Mouse (Mus musculus) cerebellum, adult 8-10 months (tissue): ENCODE measurements at regions not wholly inside any gene's neighbourhood (a gene's known extent, or its start where the extent isn't known, plus 50 kb on each side); places are given as distances from the start of the nearest gene placed in this dataset.

Source experiments
- DNase-seq: peaks from one replicate; pipeline ENCODE4 v3.0.0; 2022

GRCm38 (mm10) chr14:64511300-64511699 is 407.2 kb downstream of the Prss52 start:
- DNase-seq = no peak

- DNase-seq = peak; percentile 50
Observed at GRCm38 (mm10) chr14:64512726-64513125, 408.6 kb downstream of the Prss52 start.

- no peak for DNase-seq
Observed at GRCm38 (mm10) chr14:64517584-64518195, 413.6 kb downstream of the Prss52 start.

DNA sequence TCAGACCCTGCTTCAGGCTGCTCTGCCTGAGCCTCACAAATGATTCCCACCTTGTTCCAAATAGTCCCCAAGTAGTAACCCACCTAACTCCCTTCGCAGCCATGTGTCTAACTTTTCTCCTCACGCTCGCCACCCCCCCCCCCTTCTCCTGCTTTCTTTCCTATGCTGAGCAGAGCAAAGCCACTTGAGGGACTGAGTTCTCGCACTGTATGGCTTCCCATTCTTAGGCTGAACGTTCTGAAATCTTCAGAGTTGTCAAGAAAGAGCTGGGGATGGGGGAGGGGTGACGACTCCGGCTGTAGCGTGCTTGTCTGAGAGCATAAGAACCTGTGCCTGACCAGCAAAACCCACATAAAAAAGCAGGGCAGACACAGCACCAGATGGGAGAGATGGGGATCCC is 420.6 kb downstream of the Prss52 start:
- no peak for DNase-seq

DNA sequence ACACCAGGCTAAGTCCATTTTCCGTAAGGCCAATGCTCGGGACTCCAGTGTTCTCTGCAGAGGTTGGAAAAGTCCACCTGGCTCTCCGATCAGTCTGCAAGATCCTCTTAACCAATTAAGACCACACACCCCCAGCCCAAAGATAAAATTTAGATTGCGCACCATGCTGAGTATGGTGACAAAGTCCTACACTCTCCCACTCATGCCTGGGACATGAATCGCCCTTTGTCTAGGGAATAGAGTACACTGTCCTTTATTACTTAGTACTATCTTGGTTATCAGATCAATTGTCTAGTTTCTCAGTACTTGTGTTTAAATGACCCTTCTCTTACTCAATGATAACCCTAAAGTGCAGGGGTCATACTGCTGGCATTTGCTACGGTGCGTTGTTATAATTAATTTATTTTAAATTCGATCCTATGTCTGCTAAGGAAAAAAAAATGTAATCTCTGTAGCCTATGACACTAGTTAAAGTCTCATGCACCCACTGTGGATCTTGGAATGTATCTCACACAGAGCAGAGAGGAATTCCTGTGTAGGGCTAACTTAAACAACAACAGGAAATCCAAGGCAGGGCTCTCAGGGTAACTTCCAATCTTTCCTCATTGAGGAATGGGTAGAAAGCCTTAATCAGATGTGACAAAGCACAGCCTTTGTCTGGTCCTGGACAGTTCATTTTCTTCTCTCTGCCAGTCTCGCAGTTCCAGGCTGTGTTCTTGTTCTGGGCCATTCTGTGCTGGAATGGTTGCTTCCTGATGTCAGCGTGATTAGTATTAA is 421.4 kb downstream of the Prss52 start:
- DNase-seq = no peak

GRCm38 (mm10) chr14:64530541-64530940 is 426.5 kb downstream of the Prss52 start:
- no peak for DNase-seq

GRCm38 (mm10) chr14:64531221-64531949 is 427.3 kb downstream of the Prss52 start:
- no peak for DNase-seq

GRCm38 (mm10) chr14:64532351-64532750 is 428.3 kb downstream of the Prss52 start:
- no peak for DNase-seq

- peak; percentile 36 for DNase-seq
Observed at GRCm38 (mm10) chr14:64533591-64534151, 429.6 kb downstream of the Prss52 start.

GRCm38 (mm10) chr14:64534194-64534593 is 430.1 kb downstream of the Prss52 start:
- peak; percentile 25 for DNase-seq

DNA sequence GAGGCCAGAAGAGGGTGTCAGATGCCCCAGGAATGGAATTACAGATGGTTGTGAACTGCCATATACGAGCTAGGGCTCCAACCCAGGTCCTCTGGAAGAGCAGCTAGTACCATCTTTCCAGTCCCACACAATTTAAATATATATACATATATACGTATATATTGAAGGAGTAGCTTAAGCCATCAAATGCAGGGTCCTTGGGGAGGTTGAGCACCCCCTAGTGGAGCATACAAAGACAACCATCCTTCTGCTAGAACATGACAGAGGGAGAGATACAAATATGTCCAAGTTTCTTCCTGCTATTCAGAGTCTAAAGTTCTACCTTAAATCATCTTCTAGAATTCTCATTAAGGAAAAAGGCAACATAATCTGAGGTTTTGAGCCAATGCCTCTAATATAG is 435.4 kb downstream of the Prss52 start:
- DNase-seq = no peak

DNA sequence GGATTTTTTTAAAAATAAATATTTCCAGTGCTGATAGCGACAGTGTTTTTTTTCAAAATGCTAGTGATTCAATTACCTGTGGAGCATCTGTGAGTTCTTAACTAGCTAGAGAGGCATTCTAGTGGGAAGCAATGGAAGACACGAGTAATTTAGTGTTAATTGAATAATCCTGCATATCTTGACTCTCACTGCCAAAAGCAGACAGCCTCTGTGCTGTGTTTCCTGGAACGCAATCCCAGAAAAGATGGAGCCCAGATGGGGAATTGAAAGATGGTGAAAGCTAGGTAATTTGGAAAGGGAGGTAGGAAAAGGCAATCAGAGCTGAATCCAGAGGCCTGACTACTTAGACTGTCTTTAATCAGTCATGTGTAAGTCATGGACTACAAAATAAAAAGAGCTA is 441.0 kb downstream of the Prss52 start:
- DNase-seq = no peak

GRCm38 (mm10) chr14:64546787-64547186 is 442.7 kb downstream of the Prss52 start:
- DNase-seq = no peak

DNA sequence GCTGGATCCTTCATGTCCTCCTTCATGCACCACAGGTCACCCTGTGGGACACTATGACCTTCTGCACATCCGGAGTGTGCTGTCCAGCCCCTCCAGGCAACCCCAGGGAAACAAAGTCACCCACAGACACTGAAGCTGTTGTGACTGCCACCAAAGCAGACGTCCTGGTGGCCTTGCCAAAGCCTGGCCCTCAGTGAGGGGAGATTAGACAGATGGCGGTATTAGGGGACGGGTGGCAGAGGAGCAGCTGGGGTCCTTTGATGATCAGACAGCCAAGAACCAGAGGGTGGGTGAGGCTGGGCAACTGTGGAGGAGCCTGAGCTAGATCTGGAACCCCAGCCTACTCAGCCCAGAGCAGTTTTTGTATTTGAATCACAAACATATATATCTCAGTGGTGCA is 448.9 kb downstream of the Prss52 start:
- no peak for DNase-seq

GRCm38 (mm10) chr14:64556042-64556441 is 452.0 kb downstream of the Prss52 start:
- DNase-seq = no peak

DNA sequence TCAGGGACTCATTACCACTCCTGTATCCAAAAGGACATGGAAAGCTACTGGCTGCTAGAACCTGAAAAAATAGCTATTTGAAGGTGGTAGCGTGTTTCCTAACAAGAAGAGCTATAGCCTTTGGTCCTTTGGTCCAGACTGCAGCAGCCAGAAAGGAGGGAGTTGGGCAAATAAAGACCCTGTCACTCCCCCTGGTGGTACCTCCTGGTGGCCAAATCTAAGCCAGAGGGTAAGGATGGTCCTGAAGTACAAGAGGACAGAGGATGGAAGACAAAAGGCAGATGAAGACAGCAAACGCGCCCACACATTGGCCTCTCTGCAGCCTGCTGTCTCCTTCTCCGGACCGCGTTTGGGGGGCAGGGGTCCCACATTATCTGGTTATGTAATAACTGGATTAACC is 453.4 kb downstream of the Prss52 start:
- no peak for DNase-seq

DNA sequence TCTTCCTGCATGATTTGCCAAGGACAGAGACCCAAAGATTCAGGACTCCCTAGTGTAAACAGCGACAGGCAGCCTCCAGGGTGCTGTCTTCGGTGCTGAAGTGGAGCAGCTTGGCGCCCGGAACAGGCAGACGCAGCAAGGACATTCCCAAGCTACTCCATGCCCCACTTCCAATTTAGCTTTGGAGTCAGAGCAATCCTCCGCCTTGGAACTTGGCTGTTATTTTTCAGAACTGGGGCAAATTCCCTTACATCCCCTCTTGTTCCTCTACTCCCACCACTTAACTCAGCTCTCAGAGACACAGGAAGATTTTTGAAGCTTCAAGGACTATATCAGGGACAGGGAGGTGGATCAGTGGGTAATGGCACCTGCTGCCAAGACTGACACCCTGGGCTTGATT is 464.6 kb downstream of the Prss52 start:
- no peak for DNase-seq

DNA sequence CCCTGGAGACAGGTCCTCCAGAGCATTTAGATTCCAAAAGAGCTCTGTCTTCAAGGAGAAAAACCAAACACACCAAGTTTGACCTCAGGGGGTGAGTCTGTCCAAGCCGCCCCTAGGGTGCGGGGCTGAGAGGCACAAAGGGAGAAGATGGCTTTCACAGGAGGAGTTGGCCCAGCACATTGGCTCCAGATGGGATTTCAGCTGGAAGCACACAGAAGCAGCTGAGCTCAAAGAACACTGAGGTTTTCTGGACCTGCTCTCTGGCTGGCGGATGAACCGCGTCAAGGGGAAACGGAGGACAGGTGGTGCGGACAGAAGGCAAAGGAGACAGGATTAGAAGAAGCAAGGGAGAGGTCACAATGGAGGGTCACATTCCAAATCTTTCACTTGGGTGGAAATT is 466.9 kb downstream of the Prss52 start:
- DNase-seq = peak; percentile 80

GRCm38 (mm10) chr14:64572756-64573155 is 468.7 kb downstream of the Prss52 start:
- no peak for DNase-seq

DNA sequence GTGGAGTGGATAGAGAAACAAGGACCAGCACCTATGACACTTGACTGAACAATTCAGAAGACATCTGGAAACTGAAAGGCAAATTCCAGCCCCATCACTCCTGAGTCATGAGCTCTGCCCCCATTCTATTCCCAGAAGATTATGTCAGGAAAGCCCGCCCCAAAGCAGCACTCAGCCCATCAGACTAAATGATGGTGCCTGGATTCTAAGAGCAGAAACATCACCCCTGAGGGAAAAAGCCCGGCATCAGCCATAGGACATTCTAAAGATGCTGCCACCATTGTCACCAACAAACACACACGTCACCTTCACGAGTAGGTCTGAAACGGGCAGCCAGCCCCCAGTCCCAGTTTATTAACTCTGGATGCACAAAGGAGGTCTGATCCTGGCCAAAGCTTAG is 469.7 kb downstream of the Prss52 start:
- DNase-seq = no peak

DNA sequence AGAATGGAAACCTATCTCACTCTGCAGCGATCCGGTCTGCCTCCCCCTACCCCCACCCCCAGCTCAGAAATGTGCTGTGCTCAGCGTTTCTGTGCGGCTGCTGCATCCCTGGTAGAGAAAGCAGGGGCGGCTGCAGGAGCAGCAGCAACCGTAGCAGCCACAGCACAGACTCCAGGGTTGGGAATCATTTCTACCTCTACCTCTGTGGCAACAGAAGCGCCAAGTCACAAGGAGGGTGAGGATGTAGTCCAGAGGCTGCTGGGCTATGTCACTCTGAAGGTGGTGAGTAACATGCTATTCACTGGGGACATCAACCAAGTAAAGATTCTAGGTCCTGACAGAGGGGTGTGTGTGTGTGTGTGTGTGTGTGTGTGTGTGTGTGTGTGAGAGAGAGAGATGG is 470.2 kb downstream of the Prss52 start:
- DNase-seq = no peak

DNA sequence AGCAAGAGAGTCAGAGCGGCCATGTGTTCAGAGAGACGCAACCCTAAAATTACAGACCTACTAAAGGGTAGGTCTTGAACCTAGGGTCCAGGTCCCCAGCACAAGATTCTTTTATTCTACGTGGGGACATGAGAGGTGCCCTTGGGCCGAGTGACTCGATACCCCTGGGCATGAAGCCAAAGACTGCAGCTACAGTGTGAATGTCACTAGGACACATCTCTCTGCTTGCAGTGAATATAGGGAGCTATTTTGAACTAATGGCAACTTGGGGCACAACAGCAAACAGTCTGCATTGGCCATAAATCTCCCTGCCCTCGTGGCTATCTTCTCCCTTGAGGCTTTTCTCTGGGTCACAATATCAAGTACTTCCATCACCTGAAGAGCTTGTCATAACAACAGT is 470.7 kb downstream of the Prss52 start:
- DNase-seq = no peak

- no peak for DNase-seq
Observed at GRCm38 (mm10) chr14:64575954-64576353, 471.9 kb downstream of the Prss52 start.

GRCm38 (mm10) chr14:64580086-64580485 is 476.0 kb downstream of the Prss52 start:
- no peak for DNase-seq
